Mouse (Mus musculus) monocyte, adult 5-6 weeks (primary cell): Measurements from ENCODE around the gene Tnrc18. TPM values are rescaled to one million over a fixed set of nuclear protein-coding genes. Genes with fewer than 3 reads are reported as not detected.

Experiments used
- ATAC-seq: fragments of 153-309, 156-312 bp; replicated peaks from 2 replicates; pipeline ENCODE4 v1.8.0; 2017; ENCODE audit warnings: mild to moderate bottlenecking; ENCODE audit not compliant: low TSS enrichment, insufficient number of reproducible peaks, severe bottlenecking, poor library complexity, low FRiP score
- total RNA-seq: library from RNA; stranded (forward); fragments of 200-1000, 200-491, 200-594 nt; gene quantifications from 3 replicates; pipeline ENCODE4 v1.2.3, GENCODE M21; 2017

Tnrc18 gene
- total RNA-seq, 1 experiment from 2014 or later, result 22.5 TPM

DNA sequence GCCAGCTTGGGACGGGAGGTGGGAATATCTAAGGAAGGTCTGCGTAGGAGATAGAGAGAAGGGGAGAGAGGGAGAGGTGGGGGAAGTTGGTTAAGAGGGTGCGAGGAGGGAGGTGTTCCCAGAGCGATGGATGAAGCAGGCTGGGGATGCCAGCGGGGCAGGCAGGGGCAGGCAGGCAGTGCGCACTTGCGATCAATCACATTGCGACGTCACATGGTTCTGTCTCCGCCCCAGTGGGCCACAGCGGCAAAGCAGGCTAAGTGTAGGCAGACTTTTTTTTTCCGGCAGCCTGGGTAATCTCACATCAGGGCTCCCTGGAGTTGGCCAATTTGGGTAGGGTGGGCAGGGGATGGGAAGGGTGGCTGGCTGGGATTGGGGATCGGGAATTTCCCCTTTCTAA lies 65.2 kb downstream of the Tnrc18 start:
- ATAC-seq, result no peak

DNA sequence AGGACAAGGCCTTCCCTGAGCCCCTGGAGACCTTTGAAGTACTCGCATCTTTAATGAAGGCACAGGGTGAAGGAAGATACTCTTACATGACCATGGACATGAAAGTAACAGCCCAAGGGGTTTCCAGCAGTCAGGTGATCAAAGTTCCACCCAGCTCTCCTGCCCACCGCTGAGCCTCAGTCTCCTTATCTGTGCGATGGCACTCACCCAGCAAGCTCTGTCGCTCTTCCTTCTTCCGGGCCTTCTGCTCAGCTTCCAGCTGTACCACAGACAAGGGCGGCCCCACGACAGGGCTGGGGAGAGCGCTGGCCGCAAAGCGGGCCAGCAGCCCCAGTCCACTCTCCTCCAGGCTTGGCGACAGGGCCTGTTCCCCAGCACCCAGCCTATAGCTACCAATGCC lies 67.3 kb downstream of the Tnrc18 start:
- no peak for ATAC-seq

DNA sequence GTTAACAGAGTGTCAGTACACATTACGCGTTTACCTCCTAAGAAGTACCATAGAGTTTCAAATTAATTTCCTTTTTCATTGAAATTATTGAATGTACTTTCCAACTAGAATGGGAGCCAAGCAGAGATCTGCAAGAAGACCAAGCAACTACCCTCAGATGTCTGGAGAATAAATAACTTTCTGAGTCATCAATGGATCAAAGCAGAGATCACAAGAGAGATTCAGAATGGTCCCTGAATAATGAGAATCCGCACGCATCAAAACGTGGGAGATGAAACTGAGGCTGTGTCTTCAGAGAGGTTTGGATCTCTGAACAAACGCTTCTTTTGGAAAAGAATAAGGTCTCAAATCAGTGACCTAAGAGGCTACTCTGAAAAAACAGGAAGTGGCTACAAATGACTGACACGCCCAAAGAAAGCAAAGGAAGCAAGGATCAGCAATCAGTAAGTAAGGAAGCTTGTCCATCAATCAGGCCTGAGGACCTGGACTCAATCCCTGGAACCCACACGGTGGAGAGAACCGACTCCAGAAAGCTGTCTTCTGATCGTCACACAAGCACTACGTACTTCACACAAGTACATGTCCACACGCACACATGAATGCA lies 70.3 kb downstream of the Tnrc18 start:
- ATAC-seq, result no peak

DNA sequence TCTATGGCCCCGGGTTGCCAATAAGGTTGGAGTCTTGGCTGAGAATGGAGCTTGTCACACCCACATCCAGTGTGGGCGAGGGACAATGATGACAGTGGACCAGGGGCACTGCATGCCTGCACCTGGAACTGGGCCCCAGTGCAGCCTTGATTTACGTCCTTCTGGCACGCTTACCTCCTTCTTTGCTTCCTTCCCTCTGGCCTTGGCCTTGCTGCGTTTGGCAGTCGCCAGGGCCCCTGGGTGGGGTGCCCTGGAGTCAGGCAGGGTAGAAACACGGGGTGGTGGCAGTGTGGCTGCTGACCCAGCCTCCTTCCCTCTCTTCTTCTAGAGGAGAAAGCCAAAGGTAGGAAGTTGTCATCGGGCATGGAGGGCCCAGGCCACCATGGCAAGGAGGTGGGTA lies 77.5 kb downstream of the Tnrc18 start:
- no peak for ATAC-seq

DNA sequence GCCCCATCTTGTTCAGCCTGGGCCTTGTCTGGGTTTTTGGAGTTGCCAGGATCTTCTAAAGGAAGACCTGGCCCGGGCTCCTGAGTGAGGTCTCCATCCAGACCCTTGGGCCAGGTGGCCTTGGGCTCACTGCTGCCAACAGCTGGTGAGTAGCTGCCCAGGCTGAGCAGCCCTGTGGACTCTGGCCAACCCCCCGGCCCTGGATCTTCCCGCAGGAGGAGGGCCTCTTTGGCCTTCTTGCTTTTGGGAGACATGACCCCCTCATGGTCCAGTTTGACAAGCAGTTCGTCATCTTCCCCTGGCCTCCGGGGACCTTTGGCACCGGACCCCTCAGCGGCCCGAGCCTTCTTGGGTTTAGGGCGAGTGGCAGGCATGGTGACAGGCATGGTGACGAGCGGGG lies 85.5 kb downstream of the Tnrc18 start:
- no peak for ATAC-seq

DNA sequence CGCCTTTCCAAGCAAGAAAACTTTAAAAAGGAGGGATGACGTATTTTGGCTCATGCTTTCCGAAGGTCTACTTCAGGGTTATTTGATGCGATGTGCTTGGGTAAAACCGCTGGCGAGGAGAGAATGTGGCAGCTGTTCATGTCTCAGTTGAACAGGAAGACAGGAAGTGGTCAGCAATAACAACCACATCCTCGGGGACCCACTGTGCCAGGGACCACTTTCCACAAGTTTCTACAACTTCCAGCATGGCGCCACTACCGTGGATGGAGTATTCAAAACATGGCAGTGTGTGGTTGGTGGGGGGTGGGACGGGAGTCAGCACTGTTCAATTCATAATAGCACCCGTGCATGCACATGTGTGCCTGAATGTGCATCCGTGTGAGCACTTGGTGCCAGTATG lies 87.2 kb downstream of the Tnrc18 start:
- no peak for ATAC-seq

DNA sequence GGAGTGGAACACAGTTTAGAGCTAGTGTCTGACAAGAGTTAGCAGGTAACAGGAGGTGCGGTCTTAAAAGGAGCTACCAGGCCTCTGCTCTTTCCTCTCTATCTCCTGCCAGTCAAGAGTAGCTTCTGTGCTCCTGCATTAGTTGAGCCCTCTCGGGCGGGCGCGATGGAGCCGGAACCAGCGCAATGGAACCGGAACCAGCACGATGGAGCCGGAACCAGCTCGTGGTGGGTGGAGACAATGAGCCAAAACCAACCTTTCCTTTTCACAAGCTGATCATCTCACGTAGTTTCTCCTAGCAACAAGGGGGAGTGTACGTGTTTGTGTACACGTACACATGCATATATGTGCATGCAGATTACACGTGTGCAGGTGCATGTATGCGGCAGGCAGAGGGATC lies 89.2 kb downstream of the Tnrc18 start:
- no peak for ATAC-seq

DNA sequence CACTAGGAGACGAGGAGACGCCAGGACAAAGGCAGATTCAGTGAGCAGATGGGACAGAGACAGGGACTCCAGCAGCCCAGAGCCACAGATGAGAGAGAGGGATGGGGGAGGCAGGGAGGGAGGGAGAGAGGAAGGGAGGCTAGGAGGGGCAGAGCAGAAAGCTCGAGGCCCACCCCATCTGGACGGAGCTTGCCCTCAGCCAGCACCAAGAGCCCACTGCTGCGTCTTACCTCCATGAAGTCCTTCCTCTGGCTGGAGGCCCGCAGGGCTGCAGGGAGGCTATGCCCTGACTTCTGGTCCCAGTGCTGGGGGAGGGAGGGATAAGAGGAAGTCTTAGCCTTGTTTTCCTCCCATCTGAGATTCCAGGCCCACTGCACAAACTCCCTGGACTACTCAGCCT lies 90.7 kb downstream of the Tnrc18 start:
- ATAC-seq, result no peak

DNA sequence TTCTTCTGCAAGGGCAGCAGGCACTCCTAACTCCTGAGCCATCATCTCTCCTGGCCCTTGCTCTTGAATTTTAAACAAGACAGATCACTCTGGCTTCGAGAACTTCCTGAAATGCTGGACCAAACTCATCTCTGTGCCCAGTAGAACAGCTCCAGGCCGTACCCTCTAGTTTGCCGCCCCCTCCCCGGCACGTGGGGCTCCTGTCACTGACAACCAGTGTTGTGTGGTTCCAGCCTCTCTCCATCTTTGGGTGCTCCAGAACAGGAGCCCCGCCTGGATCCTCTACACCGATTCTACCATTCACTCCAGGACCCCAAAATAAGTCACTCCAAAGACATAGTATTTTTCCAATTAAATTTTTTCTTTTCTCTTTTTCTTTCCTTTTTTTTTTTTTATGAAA lies 93.2 kb downstream of the Tnrc18 start:
- no peak for ATAC-seq

DNA sequence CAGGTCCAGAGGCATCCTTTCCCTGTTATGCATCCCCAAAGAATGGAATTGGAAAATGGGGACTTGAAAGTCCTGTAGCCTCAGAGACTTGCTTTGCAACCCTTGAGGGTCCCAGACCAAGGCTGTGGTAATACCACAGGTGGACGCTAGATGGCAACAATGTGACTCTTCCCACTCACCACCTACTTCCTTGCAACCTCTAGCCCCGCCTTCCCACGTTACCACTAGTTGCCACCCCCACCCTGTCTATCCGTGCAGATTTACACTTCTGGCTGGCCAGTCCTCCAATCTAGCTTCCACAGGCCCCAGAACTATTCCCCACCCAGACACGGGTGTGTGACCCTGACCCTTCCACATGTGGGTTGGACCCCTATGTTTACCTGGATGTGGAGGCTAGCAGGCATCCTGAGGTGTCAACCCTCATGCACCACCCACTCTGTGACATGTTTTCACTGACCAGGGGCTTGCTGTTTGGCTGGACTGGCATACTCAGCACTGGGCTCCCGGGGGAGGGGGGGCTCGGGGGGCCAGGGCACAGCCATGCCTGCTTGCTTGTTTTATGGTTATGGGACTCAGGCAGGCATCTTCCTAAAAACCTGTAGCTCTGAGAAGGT lies 93.8 kb downstream of the Tnrc18 start:
- peak; percentile 79 for ATAC-seq

DNA sequence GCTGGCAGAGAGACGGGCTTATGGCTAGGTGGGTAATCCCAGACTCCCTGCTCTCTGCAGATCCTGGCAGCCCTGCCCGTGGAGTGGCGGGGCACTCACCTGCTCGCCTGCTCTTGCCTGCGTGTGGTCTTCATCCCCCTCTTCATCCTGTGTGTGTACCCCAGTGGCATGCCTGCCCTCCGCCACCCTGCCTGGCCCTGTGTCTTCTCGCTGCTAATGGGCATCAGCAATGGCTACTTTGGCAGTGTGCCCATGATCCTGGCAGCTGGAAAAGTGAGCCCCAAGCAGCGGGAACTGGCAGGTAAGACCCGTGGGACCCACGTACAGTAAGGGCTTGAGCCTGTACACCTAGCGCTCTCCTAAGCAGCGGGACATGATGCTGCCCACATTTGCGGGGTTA lies 97.6 kb downstream of the Tnrc18 start:
- no peak for ATAC-seq

DNA sequence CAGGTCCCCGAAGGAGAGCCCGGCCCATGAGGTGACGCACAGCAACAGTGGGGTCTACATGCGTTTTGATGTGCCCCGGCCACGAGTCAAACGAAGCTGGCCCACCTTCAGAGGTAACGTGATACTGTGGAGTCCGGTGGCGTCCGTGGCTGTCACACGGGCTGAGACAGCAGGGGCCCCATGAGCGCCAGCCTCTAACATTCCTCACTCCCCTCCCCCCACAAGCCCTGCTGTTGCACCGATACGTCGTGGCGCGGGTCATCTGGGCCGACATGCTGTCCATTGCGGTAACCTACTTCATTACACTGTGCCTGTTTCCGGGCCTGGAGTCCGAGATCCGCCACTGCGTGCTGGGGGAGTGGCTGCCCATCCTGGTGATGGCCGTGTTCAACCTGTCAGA lies 99.0 kb downstream of the Tnrc18 start:
- no peak for ATAC-seq

DNA sequence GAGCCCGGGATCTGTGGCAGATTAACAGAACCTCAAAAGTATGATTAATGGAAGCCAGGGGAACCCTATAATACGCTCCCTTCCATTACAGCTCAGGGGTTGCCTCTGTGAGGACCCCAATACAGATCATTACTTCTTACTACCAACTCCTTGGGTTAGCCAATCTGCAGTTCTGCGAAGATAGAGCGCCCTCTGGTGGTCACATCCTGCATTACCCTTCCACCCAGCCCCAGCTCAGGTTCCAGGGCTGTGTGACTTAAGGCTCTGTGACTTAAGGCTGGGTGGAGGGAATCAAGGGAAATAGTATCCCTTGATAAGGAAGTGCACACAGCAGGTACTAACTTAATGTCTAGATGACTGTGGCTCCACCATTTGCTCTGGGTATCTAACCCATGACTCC lies 99.4 kb downstream of the Tnrc18 start:
- ATAC-seq, result peak; percentile 59; the same call in 1 of the 2 replicates

DNA sequence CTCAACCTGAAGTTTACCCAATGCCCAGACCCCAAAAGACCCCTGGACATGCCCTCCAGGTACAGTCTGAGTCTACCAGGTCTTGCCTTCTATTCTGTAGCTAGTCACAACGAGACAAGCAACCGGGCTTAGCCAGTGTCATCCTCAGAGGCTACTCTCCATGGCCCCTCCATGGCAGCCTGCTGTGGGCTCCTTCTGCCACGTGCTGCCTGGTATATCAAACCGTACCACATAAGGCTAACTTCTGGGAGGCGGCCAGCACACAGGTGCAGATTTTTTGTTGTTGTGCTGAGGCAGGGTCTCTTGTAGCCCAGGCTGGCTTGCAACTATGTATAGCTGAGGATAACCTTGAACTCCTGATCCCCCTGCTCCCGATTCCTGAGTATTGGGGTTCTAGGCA lies 101.4 kb downstream of the Tnrc18 start:
- no peak for ATAC-seq

DNA sequence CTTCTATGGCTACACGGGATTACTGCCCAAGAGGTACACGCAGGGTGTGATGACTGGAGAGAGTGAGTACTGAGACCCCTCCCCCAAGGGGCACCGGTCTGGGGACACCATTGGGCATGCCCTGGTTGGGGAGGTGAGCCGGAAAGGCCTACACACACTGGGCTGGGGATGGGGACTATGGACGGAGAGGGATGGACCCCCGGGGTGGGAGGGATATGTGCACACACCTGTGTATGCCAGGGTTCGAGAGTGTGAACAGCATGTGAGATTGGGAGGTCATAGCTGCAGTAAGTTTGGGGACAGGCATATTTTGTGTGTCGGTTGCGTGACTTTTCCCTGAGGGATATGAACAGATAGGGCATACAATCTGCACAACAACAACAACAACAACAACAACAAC lies 102.4 kb downstream of the Tnrc18 start:
- ATAC-seq, result no peak

DNA sequence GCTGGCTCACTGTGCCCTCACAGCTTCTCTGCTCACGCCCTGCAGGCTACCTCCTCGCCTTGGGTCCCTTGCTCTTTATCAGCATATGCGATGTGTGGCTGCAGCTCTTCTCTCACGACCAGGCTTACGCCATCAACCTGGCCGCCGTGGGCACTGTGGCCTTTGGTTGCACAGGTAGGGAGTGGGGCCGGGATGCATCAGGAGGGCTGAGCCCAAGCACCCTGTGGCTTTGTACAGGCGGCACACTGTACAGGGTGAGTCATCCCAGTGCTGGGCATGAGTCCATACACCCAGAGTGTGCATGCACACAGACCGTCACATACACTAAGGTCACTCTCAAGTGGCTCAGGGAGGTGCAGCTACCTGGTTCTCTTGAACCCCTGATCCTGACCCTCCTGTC lies 103.5 kb downstream of the Tnrc18 start:
- no peak for ATAC-seq

DNA sequence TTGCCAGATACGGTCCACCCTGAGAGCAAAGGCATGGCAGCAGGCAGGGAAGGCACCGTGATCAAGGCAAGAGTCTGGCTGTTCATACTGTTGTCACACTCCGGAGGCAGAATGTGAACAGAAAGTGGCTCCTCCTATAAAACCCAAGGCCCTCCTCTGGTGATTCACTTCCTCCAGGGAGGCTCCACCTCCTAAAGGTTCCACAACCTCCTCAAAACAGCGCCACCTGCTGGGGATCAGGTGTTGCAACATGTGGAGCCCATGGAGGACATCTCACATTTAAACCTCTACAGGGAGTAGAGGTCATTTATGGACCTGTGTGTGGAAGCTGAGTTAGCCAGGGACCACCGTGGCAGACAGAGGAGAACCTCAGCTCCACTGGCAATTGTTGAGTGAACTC lies 105.1 kb downstream of the Tnrc18 start:
- ATAC-seq, result no peak

DNA sequence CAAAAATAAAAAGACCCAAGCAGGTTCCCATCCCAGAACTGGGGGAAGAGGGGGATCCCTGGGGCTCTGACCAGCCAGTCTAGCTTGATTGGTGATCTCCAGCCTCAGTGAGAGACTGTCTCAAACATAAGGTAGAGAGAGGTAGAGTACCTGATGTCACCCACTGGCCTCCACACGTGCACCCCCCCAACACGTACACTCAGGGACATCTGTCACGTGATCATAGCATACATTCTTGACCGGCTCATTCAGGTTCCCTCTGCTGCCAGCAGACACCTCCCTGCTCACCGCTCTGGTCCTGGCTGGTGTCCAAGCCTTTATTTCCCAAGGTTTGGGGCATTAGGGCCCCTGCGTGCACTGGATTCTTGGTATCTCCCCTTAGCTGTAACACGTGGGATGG lies 108.0 kb downstream of the Tnrc18 start:
- no peak for ATAC-seq

DNA sequence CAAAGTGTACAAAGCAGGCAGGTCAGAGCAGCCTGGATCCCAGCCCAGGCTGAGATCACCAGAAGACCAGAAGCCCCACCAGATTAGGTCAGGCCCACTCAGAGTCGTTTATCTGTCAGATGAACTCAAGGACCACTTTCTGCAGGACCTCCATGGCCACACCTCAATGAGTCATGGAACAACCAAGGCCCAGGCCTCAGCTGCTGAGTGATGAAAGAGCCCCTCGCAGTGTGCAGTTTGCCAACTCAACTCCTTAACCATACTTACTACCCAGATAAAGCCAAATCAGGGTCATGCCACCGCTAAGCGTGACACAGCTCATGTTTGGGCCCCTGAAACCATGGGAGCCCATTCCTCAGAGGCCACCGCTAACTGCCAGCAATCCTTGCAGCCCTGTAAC lies 109.8 kb downstream of the Tnrc18 start:
- ATAC-seq, result no peak

DNA sequence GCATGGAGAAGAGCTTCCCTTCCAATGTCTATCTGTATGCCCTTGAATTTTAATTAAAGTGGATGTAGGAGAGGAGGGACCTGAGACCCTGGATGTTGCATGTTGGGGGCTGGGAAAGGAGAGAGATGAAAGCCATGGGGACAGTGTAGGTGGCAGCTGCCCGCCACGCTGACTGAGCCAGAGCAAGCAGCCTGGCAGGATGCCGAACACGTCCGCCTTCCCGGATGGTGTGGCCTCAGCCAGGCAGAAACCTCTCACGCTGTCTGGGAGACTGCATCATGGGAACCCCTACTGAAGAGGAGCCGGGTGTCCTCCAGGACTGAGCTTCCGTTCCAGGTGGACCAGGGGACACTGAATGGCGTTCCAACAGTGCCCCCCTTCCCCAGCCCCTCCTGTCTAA lies 113.9 kb downstream of the Tnrc18 start:
- no peak for ATAC-seq
